Mouse (Mus musculus): ENCODE results near the gene Ube2dnl1. TPM values are rescaled to one million over a fixed set of nuclear protein-coding genes. Genes with fewer than 3 reads are reported as not detected.

Gene Ube2dnl1
- not detected in 2 replicates for polyA plus RNA-seq (2015; fragmentation: Nextera tagmentation; extraction: Ambion mirVana)

DNA sequence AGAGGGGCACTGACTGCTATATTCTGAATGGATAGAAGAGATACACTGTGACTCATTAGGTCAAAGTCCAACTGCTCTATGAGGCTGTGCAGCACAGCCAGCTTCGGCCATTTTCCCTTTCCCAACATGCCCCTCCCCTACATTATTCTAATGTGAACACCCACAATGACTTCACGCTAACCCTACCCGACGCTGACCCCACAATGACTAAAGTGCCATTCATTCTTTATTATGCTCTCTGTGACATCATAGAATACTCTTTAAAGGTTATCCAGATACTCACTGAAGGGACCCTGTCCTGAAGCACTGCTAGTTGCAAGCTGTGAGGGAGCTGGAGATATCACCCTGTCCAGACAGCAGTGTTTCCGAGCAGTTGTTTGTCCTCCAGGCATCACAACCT is at the start of gene Ube2dnl1:
Ube2dnl1 (plus strand) TSS at position 301 of the 400 bp plus-strand sequence.
- H3K4me2 ChIP-seq = no peak within 1 kb of the TSS
- H3K9ac ChIP-seq = no peak within 1 kb of the TSS
- no peak within 1 kb of the TSS for H3K27ac ChIP-seq
- no peaks in the 10 kb centered on the region for H3K4me1 ChIP-seq
- 77% methylated on average over 5 of the region's 5 CpGs for WGBS
- no peaks in the 10 kb centered on the region for H3K27me3 ChIP-seq
- no peaks in the 10 kb centered on the region for H3K9me3 ChIP-seq
- no peak within 1 kb of the TSS for H3K4me3 ChIP-seq
- no peaks in the 10 kb centered on the region for H3K36me3 ChIP-seq
- no peak for ATAC-seq (ENCODE audit: insufficient number of reproducible peaks, insufficient read depth, low FRiP score, low TSS enrichment, low read depth)

DNA sequence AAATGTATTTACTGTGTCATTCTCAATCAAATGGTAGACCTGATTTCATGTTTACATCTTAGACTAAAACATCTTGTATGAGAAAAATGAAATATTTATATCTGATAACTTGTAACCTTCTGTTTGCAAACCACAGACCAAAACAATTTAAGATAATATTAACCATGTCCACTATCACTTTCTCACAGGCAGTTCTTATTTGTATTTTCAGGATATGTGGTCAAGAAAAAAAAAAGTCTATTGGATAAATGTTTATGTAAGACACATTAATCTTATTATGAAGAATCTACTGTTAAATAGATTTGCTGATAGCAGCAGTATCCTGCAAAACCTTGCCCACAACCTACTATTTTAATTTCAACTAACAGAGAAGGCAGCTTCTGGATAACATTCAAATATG is 9.3 kb upstream of the Ube2dnl1 start:
- Histone ChIP-seq H3K9ac (no peak overlapping the region), H3K27me3 (no peaks in the 10 kb centered on the region), H3K27ac (no peak overlapping the region), H3K4me1 (no peaks in the 10 kb centered on the region), H3K36me3 (no peaks in the 10 kb centered on the region), H3K4me3 (no peak overlapping the region), H3K9me3 (no peaks in the 10 kb centered on the region), H3K4me2 (no peak overlapping the region)
- no peak for ATAC-seq (ENCODE audit: insufficient number of reproducible peaks, insufficient read depth, low FRiP score, low TSS enrichment, low read depth)

DNA sequence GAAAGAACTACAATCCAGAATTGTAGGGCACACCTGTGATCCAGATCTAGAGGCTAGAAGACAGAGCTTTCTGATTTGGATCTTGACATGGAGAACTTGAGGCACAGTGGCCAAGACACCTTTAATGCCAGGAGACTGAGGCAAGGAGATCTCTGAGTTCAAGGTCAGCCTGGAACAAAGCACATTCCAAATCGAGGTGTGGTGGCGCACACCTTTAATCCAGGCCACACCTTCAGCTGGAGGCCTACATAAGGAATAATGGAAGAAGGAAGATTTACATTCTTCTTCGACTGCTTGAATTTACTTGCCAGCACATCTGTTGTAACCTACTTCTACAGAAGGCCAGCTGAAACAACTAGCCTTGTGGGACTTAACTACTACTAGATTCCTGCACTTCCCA is 7.3 kb upstream of the Ube2dnl1 start:
- Histone ChIP-seq H3K9ac (no peak overlapping the region), H3K4me2 (no peak overlapping the region), H3K27me3 (no peaks in the 10 kb centered on the region), H3K36me3 (no peaks in the 10 kb centered on the region), H3K4me1 (no peaks in the 10 kb centered on the region), H3K4me3 (no peak overlapping the region), H3K9me3 (no peaks in the 10 kb centered on the region), H3K27ac (no peak overlapping the region)
- 78% methylated on average over 3 of the region's 3 CpGs for WGBS
- ATAC-seq (ENCODE audit: insufficient number of reproducible peaks, insufficient read depth, low FRiP score, low TSS enrichment, low read depth) = no peak

DNA sequence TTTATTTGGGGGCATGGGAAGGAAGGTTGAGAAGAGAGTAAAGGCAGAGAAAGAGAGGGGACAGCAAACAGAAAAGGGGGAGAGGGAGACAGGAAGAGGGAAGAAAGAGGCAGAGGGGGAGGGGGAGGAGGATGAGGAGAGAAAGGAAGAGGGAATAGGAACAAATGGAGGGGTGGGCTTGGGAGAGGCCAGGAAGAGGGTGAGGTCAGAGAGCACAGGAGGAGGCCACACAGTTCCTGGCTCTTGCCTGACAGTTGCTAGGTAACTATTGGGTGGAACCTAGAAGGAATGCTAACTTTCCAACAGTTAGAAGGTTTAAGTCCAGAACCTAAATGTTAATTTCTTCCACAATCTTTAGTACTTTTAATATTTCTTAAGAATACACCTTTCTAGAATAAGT is 1.4 kb upstream of the Ube2dnl1 start:
- Histone ChIP-seq H3K27ac (no peak overlapping the region), H3K9me3 (no peaks in the 10 kb centered on the region), H3K4me2 (no peak overlapping the region), H3K9ac (no peak overlapping the region), H3K4me3 (no peak overlapping the region), H3K36me3 (no peaks in the 10 kb centered on the region), H3K4me1 (no peaks in the 10 kb centered on the region), H3K27me3 (no peaks in the 10 kb centered on the region)
- ATAC-seq (ENCODE audit: insufficient number of reproducible peaks, insufficient read depth, low FRiP score, low TSS enrichment, low read depth) = no peak

DNA sequence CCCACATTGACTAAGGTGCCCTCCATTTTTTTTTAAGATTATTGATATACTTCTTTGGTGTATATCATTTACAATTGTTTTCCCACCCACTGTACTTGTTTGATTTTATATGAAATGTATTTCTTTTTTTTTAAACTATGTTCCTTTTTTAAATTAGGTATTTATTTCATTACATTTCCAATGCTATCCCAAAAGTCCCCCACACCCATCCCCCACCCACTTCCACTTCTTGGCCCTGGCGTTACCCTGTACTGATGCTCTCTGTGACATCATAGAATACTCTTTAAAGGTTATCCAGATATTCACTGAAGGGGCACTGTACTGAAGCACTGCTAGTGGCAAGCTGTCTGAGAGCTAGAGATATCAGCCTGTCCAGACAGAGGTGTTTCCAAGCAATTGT is 2.5 kb downstream of the Ube2dnl1 start, which contains the start of gene Ube2dnl2:
Ube2dnl2 (plus strand) TSS at position 301 of the 400 bp plus-strand sequence.
- H3K27me3 ChIP-seq = no peaks in the 10 kb centered on the region
- no peak for ATAC-seq (ENCODE audit: insufficient number of reproducible peaks, insufficient read depth, low FRiP score, low TSS enrichment, low read depth)
- no peaks in the 10 kb centered on the region for H3K36me3 ChIP-seq
- H3K9ac ChIP-seq = no peak within 1 kb of the TSS
- 83% methylated on average over 1 of the region's 1 CpGs for WGBS
- no peaks in the 10 kb centered on the region for H3K4me1 ChIP-seq
- H3K4me2 ChIP-seq = no peak within 1 kb of the TSS
- H3K4me3 ChIP-seq = no peak within 1 kb of the TSS
- H3K9me3 ChIP-seq = no peaks in the 10 kb centered on the region
- H3K27ac ChIP-seq = no peak within 1 kb of the TSS

DNA sequence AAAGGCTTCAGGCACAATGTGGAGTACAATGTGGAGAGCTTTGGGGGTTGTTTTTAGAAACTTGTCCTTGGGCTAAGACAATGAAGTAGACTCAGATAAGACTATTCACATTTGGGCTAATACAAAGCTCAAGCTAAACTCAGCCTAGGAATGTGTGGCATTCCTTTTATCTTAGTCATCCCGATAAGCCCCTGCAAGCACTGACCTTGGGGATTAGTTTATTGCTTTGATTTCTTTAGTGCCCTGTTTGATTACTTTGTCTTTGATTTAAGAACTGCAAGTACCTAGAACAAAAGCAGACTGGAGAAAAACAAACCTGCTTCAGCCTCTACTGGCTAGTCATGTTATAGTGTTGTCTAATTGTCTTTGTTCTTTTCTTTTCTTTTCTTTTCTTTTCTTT is 50.3 kb downstream of the Ube2dnl1 start:
- Histone ChIP-seq H3K9me3 (no peaks in the 10 kb centered on the region), H3K27me3 (no peaks in the 10 kb centered on the region), H3K36me3 (no peaks in the 10 kb centered on the region), H3K4me1 (no peaks in the 10 kb centered on the region), H3K9ac (no peak overlapping the region), H3K4me2 (no peak overlapping the region), H3K4me3 (no peak overlapping the region), H3K27ac (no peak overlapping the region)
- ATAC-seq (ENCODE audit: insufficient number of reproducible peaks, insufficient read depth, low FRiP score, low TSS enrichment, low read depth) = no peak
- WGBS = 39% methylated on average over 1 of the region's 1 CpGs

Other genes with a start within 250 kb of the Ube2dnl1 start
- not detected in 2 replicates for gene Ube2dnl2, start 2.6 kb downstream of the Ube2dnl1 start, polyA plus RNA-seq (2015; fragmentation: Nextera tagmentation; extraction: Ambion mirVana)